Mouse (Mus musculus): ENCODE data around the gene Asah2. TPM values are rescaled to one million over a fixed set of nuclear protein-coding genes. Genes with fewer than 3 reads are reported as not detected.
"Not testable (repeated sequence)": the region's sequence is repeated elsewhere in the genome, so short reads cannot be mapped to it uniquely, and the experiment has no call there.

Asah2 gene
- polyA plus RNA-seq, 1 experiment from 2014 or later: 1.6 TPM

DNA sequence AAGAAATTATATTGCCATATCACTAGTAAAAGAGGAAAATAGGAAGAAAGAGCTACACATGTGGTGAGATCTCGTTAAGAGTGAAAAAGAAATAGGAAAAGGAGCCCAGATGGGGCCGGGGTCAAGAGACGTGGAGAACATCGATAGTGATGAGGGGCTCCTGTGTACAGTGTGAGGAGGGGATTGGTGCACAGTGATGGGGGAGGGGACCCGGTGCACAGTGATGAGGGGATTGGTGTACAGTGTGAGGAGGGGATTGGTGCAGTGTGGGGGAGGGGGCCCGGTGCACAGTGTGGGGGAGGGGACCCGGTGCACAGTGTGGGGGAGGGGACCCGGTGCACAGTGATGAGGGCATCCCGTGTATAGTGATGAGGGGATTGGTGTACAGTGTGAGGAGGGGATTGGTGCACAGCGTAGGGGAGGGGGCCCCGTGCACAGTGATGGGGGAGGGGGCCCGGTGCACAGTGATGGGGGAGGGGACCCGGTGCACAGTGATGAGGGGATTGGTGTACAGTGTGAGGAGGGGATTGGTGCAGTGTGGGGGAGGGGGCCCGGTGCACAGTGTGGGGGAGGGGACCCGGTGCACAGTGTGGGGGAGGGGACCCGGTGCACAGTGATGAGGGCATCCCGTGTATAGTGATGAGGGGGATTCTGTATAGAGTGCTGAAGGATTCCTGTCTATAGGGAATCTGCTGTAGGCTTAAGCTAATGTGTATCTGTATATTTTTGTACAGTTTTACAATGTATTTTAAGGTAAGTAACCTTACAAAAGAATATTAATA lies 23.9 kb upstream of the Asah2 start:
- H3K9me3 ChIP-seq (ENCODE audit: control insufficient read depth, low read length); H3K36me3 ChIP-seq (ENCODE audit: control insufficient read depth, insufficient read depth, low read length); H3K27me3 ChIP-seq (ENCODE audit: control insufficient read depth, insufficient read depth, low read length); H3K4me3 ChIP-seq (ENCODE audit: low read depth, low read length); H3K4me2 ChIP-seq (ENCODE audit: low read depth, low read length); H3K4me1 ChIP-seq (ENCODE audit: control insufficient read depth, insufficient read depth, low read length); H3K27ac ChIP-seq (ENCODE audit: low read depth, low read length); H3K9ac ChIP-seq (replicated peaks; ENCODE audit: low read depth, low read length): not testable (repeated sequence)
- 92% methylated on average over 11 of the region's 17 CpGs for WGBS
- ATAC-seq (ENCODE audit: low read depth): peak; percentile 37; the same call in 1 of the 2 replicates

DNA sequence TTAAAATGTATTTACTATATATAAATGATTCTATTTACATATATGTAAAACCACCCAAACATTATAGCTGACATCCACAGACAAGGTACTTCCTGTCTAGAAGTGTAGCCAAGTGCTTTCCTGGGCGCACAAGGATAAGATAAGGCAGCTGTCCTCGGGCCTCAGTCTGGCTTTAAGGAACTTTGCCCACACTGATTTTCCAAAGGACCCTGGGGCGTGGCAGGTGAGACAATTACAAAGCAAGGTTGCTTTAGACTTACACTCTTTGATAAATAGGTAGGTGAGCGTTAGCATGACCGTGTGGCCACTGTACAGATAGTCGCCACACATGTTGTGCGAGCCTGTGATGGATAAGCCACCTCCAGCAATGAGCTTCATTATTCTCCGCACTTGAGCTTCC lies 21.3 kb upstream of the Asah2 start:
- H3K4me1 ChIP-seq (ENCODE audit: control insufficient read depth, insufficient read depth, low read length): no peaks in the 10 kb centered on the region
- no peak overlapping the region for H3K27ac ChIP-seq (ENCODE audit: low read depth, low read length)
- no peak overlapping the region for H3K4me2 ChIP-seq (ENCODE audit: low read depth, low read length)
- no peaks in the 10 kb centered on the region for H3K9me3 ChIP-seq (ENCODE audit: control insufficient read depth, low read length)
- no peak for ATAC-seq (ENCODE audit: low read depth)
- no peaks in the 10 kb centered on the region for H3K27me3 ChIP-seq (ENCODE audit: control insufficient read depth, insufficient read depth, low read length)
- no peak overlapping the region for H3K4me3 ChIP-seq (ENCODE audit: low read depth, low read length)
- no peak overlapping the region for H3K9ac ChIP-seq (replicated peaks; ENCODE audit: low read depth, low read length)
- 94% methylated on average over 8 of the region's 8 CpGs for WGBS
- H3K36me3 ChIP-seq (ENCODE audit: control insufficient read depth, insufficient read depth, low read length): no peaks in the 10 kb centered on the region

DNA sequence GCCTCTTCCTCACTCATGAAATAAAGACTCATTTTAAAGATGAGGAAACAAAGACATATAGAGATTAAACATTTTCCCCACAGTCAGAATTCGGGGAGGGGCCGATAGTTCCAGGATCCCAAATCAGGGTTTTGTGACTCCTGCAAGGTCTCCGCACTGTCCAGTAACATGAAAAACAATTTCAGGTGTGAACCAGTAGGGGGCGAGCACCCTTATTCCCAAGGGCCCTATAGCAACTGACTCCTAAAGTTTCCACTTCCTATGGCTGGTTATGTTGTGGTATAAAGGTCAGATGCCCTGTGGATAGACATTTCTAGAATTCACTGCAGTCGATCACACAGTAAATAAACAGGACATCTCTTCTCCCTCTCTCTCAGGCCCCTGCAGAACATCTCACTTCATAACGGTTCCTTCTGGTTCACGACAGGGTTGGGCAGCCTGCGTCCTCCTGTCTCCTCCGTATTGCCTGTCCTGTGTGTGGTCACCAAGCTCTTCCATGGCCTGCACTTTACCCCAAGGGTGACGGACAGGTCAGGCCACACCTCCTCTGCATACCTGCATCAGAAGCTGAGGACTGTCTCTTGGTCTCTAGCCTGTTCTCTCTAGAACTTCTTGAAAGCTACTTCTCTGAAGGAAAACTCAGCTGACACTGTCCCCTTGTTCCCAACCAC lies 19.3 kb upstream of the Asah2 start:
- H3K4me2 ChIP-seq (ENCODE audit: low read depth, low read length): no peak overlapping the region
- ATAC-seq (ENCODE audit: low read depth): 0 out of 2 replicates have a peak, but pooled peaks have one; percentile 36
- H3K27ac ChIP-seq (ENCODE audit: low read depth, low read length): no peak overlapping the region
- no peak overlapping the region for H3K4me3 ChIP-seq (ENCODE audit: low read depth, low read length)
- WGBS: 77% methylated on average over 10 of the region's 10 CpGs
- H3K4me1 ChIP-seq (ENCODE audit: control insufficient read depth, insufficient read depth, low read length): no peaks in the 10 kb centered on the region
- no peak overlapping the region for H3K9ac ChIP-seq (replicated peaks; ENCODE audit: low read depth, low read length)
- no peaks in the 10 kb centered on the region for H3K9me3 ChIP-seq (ENCODE audit: control insufficient read depth, low read length)
- no peaks in the 10 kb centered on the region for H3K36me3 ChIP-seq (ENCODE audit: control insufficient read depth, insufficient read depth, low read length)
- no peaks in the 10 kb centered on the region for H3K27me3 ChIP-seq (ENCODE audit: control insufficient read depth, insufficient read depth, low read length)

DNA sequence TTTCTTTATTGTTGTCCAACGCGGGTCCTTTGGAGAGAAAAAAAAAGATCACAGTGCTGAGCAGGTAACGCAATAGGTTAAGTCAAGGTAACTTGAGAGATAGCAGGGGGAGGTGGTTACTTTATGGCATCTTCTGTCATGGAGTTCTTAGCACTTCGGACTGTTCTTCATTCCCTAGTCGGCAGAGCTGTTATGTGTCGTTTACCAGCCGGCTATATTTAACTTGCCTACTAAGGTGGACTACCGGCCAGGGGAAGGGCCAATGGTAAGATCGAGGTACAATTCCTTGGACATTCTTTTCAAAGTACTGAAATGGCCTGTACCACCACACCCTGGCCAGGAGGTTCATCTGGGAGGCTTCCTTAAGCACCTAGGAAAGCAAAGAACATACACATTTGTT lies 16.1 kb upstream of the Asah2 start:
- H3K4me2 ChIP-seq (ENCODE audit: low read depth, low read length): no peak overlapping the region
- no peaks in the 10 kb centered on the region for H3K27me3 ChIP-seq (ENCODE audit: control insufficient read depth, insufficient read depth, low read length)
- H3K9me3 ChIP-seq (ENCODE audit: control insufficient read depth, low read length): no peaks in the 10 kb centered on the region
- H3K4me3 ChIP-seq (ENCODE audit: low read depth, low read length): no peak overlapping the region
- 92% methylated on average over 9 of the region's 9 CpGs for WGBS
- no peak overlapping the region for H3K9ac ChIP-seq (replicated peaks; ENCODE audit: low read depth, low read length)
- no peaks in the 10 kb centered on the region for H3K4me1 ChIP-seq (ENCODE audit: control insufficient read depth, insufficient read depth, low read length)
- no peak for ATAC-seq (ENCODE audit: low read depth)
- H3K27ac ChIP-seq (ENCODE audit: low read depth, low read length): no peak overlapping the region
- H3K36me3 ChIP-seq (ENCODE audit: control insufficient read depth, insufficient read depth, low read length): 0 out of 2 replicates have a peak, but pooled peaks cover 3% of the 10 kb centered on the region

DNA sequence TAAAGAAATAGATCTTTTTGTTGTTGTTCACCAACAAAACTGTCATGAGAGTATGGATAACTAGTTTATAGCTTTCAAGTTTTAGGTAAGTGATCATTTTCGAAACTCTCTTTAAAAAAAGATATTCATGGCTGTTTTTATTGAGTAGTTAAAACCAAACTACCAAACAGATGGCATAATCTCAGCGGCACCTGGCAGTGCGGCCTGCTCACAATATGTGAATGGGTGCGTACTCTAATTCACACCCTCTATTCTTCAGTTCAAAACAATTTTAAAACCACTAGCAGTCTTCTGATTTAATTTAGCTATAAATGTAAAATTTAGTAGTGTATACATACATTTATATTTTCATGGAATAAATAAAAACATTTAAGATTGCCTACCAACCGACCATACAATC lies 15.2 kb upstream of the Asah2 start:
- no peaks in the 10 kb centered on the region for H3K27me3 ChIP-seq (ENCODE audit: control insufficient read depth, insufficient read depth, low read length)
- H3K4me2 ChIP-seq (ENCODE audit: low read depth, low read length): no peak overlapping the region
- 0 out of 2 replicates have a peak, but pooled peaks cover 3% of the 10 kb centered on the region for H3K36me3 ChIP-seq (ENCODE audit: control insufficient read depth, insufficient read depth, low read length)
- no peaks in the 10 kb centered on the region for H3K4me1 ChIP-seq (ENCODE audit: control insufficient read depth, insufficient read depth, low read length)
- H3K9me3 ChIP-seq (ENCODE audit: control insufficient read depth, low read length): no peaks in the 10 kb centered on the region
- WGBS: 85% methylated on average over 5 of the region's 5 CpGs
- H3K9ac ChIP-seq (replicated peaks; ENCODE audit: low read depth, low read length): no peak overlapping the region
- no peak for ATAC-seq (ENCODE audit: low read depth)
- H3K4me3 ChIP-seq (ENCODE audit: low read depth, low read length): no peak overlapping the region
- H3K27ac ChIP-seq (ENCODE audit: low read depth, low read length): no peak overlapping the region

DNA sequence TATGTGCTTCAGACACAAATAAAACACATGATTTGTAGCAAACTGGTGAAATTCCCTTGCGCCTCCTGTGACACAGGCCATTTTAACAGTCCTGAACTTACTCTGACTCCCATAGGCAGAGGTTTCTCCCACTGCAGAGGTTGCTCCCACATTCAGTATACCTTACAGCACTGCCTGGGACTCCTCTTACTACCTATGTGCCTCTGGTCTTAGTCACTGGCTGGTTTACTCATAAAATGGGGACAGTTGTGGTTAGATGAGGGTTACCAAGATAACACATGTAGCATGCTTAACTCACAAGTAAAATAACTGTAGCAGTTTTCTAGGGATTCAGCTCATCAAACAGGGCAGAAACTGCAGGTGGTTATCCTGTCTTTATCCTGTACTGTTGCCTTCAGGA lies 12.8 kb upstream of the Asah2 start:
- H3K4me2 ChIP-seq (ENCODE audit: low read depth, low read length): no peak overlapping the region
- H3K9ac ChIP-seq (replicated peaks; ENCODE audit: low read depth, low read length): no peak overlapping the region
- H3K27me3 ChIP-seq (ENCODE audit: control insufficient read depth, insufficient read depth, low read length): no peaks in the 10 kb centered on the region
- ATAC-seq (ENCODE audit: low read depth): no peak
- no peak overlapping the region for H3K27ac ChIP-seq (ENCODE audit: low read depth, low read length)
- H3K4me1 ChIP-seq (ENCODE audit: control insufficient read depth, insufficient read depth, low read length): no peaks in the 10 kb centered on the region
- H3K9me3 ChIP-seq (ENCODE audit: control insufficient read depth, low read length): no peaks in the 10 kb centered on the region
- H3K36me3 ChIP-seq (ENCODE audit: control insufficient read depth, insufficient read depth, low read length): 0 out of 2 replicates have a peak, but pooled peaks cover 3% of the 10 kb centered on the region
- H3K4me3 ChIP-seq (ENCODE audit: low read depth, low read length): no peak overlapping the region
- 91% methylated on average over 1 of the region's 1 CpGs for WGBS

DNA sequence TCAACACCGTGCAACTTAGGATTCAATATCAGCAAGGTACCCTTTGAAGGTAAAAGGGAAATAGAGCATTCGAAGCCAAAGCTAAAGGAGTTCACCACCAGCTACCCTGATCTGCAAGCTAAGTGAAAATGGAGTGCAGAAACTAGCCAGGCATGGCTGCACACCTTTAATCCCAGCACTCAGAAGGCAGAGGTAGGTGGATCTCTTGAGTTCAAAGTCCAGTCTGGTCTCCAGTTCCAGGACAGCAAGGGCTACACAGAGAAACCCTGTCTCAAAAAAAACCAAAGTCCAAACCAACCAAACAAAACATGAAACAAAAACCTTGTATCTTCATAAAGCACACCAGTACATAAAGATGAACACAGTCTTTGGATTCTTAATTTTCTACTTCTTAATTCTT lies 11.7 kb upstream of the Asah2 start:
- Histone ChIP-seq H3K9me3 (ENCODE audit: control insufficient read depth, low read length) (no peaks in the 10 kb centered on the region), H3K4me1 (ENCODE audit: control insufficient read depth, insufficient read depth, low read length) (no peaks in the 10 kb centered on the region), H3K27ac (ENCODE audit: low read depth, low read length) (no peak overlapping the region), H3K4me2 (ENCODE audit: low read depth, low read length) (no peak overlapping the region), H3K9ac (replicated peaks; ENCODE audit: low read depth, low read length) (no peak overlapping the region), H3K27me3 (ENCODE audit: control insufficient read depth, insufficient read depth, low read length) (no peaks in the 10 kb centered on the region), H3K4me3 (ENCODE audit: low read depth, low read length) (no peak overlapping the region), H3K36me3 (ENCODE audit: control insufficient read depth, insufficient read depth, low read length) (0 out of 2 replicates have a peak, but pooled peaks cover 3% of the 10 kb centered on the region)
- WGBS: 88% methylated on average over 2 of the region's 2 CpGs
- ATAC-seq (ENCODE audit: low read depth): no peak

DNA sequence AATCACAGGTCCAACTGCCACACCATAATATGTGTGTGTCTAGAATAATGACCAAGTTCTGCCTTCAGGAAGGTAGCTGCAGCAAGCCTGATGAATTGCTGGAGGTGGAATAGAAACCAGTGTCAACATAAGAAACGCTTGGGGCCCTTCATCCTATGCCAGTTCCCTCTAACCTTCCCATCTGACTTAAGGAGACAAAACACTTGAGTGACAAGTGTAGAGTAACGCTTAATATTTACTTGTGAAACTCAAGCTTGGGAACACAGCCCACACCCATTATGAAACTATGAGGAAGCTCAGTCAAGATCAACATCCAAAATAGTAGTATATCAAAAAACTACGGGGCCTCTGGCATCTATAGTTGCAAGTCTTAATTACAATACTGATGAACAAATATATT lies 10.5 kb upstream of the Asah2 start:
- Histone ChIP-seq H3K27ac (ENCODE audit: low read depth, low read length) (no peak overlapping the region), H3K9me3 (ENCODE audit: control insufficient read depth, low read length) (no peaks in the 10 kb centered on the region), H3K36me3 (ENCODE audit: control insufficient read depth, insufficient read depth, low read length) (0 out of 2 replicates have a peak, but pooled peaks cover 3% of the 10 kb centered on the region), H3K4me3 (ENCODE audit: low read depth, low read length) (no peak overlapping the region), H3K27me3 (ENCODE audit: control insufficient read depth, insufficient read depth, low read length) (no peaks in the 10 kb centered on the region), H3K4me1 (ENCODE audit: control insufficient read depth, insufficient read depth, low read length) (no peaks in the 10 kb centered on the region), H3K4me2 (ENCODE audit: low read depth, low read length) (no peak overlapping the region), H3K9ac (replicated peaks; ENCODE audit: low read depth, low read length) (no peak overlapping the region)
- 91% methylated on average over 3 of the region's 3 CpGs for WGBS
- ATAC-seq (ENCODE audit: low read depth): no peak

DNA sequence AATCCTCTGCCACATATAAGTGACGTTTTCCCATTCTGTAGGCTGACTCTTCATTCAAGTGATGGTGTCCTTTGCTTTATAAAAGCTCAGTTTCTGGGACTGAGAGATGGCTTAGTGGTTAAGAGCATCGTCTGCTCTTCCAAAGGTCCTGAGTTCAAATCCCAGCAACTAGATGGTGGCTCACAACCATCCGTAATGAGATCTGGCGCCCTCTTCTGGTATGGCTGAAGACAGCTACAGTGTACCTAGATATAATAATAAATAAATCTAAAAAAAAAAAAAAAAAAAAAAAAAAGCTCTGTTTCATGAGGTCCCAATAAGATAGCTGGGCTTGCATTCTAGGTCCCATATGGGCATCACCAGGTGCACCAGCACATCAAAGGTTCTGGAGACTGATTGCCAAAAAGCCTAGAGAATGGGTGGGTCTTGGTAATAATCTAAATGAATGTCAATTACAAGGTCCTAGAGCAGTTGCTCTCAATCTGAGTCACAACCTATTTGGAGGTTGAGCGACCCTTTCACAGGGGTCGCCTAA lies 9.5 kb upstream of the Asah2 start:
- 87% methylated on average over 6 of the region's 6 CpGs for WGBS
- Histone ChIP-seq H3K27ac (ENCODE audit: low read depth, low read length) (no peak overlapping the region), H3K9me3 (ENCODE audit: control insufficient read depth, low read length) (no peaks in the 10 kb centered on the region), H3K4me3 (ENCODE audit: low read depth, low read length) (no peak overlapping the region), H3K36me3 (ENCODE audit: control insufficient read depth, insufficient read depth, low read length) (0 out of 2 replicates have a peak, but pooled peaks cover 3% of the 10 kb centered on the region), H3K27me3 (ENCODE audit: control insufficient read depth, insufficient read depth, low read length) (no peaks in the 10 kb centered on the region), H3K4me2 (ENCODE audit: low read depth, low read length) (no peak overlapping the region), H3K4me1 (ENCODE audit: control insufficient read depth, insufficient read depth, low read length) (no peaks in the 10 kb centered on the region), H3K9ac (replicated peaks; ENCODE audit: low read depth, low read length) (no peak overlapping the region)
- ATAC-seq (ENCODE audit: low read depth): no peak
